Mouse (Mus musculus): Measurements from ENCODE around the gene Zfp710. TPM values are rescaled to one million over a fixed set of nuclear protein-coding genes. Genes with fewer than 3 reads are reported as not detected.

Zfp710 gene
- polyA plus RNA-seq, 2 experiments: 15.0 to 24.7 TPM

GRCm38 (mm10) chr7:80090191-80091003, 65.8 kb downstream of the Zfp710 start:
- H3K36me3 ChIP-seq (ENCODE audit: control insufficient read depth, insufficient read depth, low read length): peaks cover 87% of the 10 kb centered on the region
- DNase-seq (ENCODE audit: low spot score) (no peak), ATAC-seq (ENCODE audit: low FRiP score, low read depth) (no peak)
- TF ChIP-seq POLR2A (IDR thresholded peaks at IDR 0.05; ENCODE audit: borderline replicate concordance, extremely low read depth, insufficient read depth, insufficient read length): no peak
- H3K4me2 ChIP-seq (replicated peaks; ENCODE audit: low read depth, low read length, severe bottlenecking): no peak overlapping the region
- no peaks in the 10 kb centered on the region for H3K9me3 ChIP-seq (ENCODE audit: control insufficient read depth, low read length)
- 87% methylated on average over 18 of the region's 18 CpGs for WGBS
- no peak overlapping the region for H3K27ac ChIP-seq (replicated peaks; ENCODE audit: low read depth, low read length)
- H3K4me1 ChIP-seq (ENCODE audit: control insufficient read depth, insufficient read depth, low read length): no peaks in the 10 kb centered on the region
- H3K9ac ChIP-seq (ENCODE audit: low read depth, low read length, severe bottlenecking): no peak overlapping the region
- H3K27me3 ChIP-seq (ENCODE audit: control insufficient read depth, insufficient read depth, low read length): no peaks in the 10 kb centered on the region
- no peak overlapping the region for H3K4me3 ChIP-seq (replicated peaks; ENCODE audit: low read length)

GRCm38 (mm10) chr7:80091004-80091865, 66.6 kb downstream of the Zfp710 start:
- Histone ChIP-seq H3K27ac (replicated peaks; ENCODE audit: low read depth, low read length) (no peak overlapping the region), H3K9ac (ENCODE audit: low read depth, low read length, severe bottlenecking) (no peak overlapping the region), H3K4me1 (ENCODE audit: control insufficient read depth, insufficient read depth, low read length) (no peaks in the 10 kb centered on the region), H3K27me3 (ENCODE audit: control insufficient read depth, insufficient read depth, low read length) (no peaks in the 10 kb centered on the region), H3K4me3 (replicated peaks; ENCODE audit: low read length) (no peak overlapping the region), H3K9me3 (ENCODE audit: control insufficient read depth, low read length) (no peaks in the 10 kb centered on the region), H3K4me2 (replicated peaks; ENCODE audit: low read depth, low read length, severe bottlenecking) (no peak overlapping the region), H3K36me3 (ENCODE audit: control insufficient read depth, insufficient read depth, low read length) (peaks cover 90% of the 10 kb centered on the region)
- no peak for DNase-seq (ENCODE audit: low spot score)
- no peak for TF ChIP-seq POLR2A (IDR thresholded peaks at IDR 0.05; ENCODE audit: borderline replicate concordance, extremely low read depth, insufficient read depth, insufficient read length)
- WGBS: 62% methylated on average over 13 of the region's 13 CpGs
- ATAC-seq (ENCODE audit: low FRiP score, low read depth): no peak

DNA sequence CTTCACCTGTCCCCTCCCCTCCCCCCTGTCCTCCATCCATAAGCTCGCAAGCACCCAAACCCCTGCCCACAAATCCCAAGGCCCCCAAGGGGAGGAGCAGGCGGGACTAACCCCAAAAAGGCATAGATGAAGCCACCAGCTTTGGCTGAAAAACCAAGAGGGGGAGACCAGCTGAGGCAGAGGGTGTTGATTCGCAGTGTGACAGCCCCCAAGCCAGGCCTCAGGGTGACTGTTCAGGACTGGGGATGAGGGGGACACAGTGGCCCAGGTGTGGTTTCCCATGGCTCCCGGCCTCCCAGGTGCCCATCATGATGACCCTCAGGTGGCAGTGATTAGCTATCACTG, 67.2 kb downstream of the Zfp710 start:
- H3K27me3 ChIP-seq (ENCODE audit: control insufficient read depth, insufficient read depth, low read length): no peaks in the 10 kb centered on the region
- peaks cover 90% of the 10 kb centered on the region for H3K36me3 ChIP-seq (ENCODE audit: control insufficient read depth, insufficient read depth, low read length)
- ATAC-seq (ENCODE audit: low FRiP score, low read depth): no peak
- no peak for DNase-seq (ENCODE audit: low spot score)
- no peak overlapping the region for H3K4me2 ChIP-seq (replicated peaks; ENCODE audit: low read depth, low read length, severe bottlenecking)
- TF ChIP-seq POLR2A (IDR thresholded peaks at IDR 0.05; ENCODE audit: borderline replicate concordance, extremely low read depth, insufficient read depth, insufficient read length): no peak
- H3K9me3 ChIP-seq (ENCODE audit: control insufficient read depth, low read length): no peaks in the 10 kb centered on the region
- no peak overlapping the region for H3K4me3 ChIP-seq (replicated peaks; ENCODE audit: low read length)
- WGBS: 79% methylated on average over 4 of the region's 4 CpGs
- H3K27ac ChIP-seq (replicated peaks; ENCODE audit: low read depth, low read length): no peak overlapping the region
- H3K9ac ChIP-seq (ENCODE audit: low read depth, low read length, severe bottlenecking): no peak overlapping the region
- H3K4me1 ChIP-seq (ENCODE audit: control insufficient read depth, insufficient read depth, low read length): no peaks in the 10 kb centered on the region

- no peaks in the 10 kb centered on the region for H3K9me3 ChIP-seq (ENCODE audit: control insufficient read depth, low read length)
- H3K27me3 ChIP-seq (ENCODE audit: control insufficient read depth, insufficient read depth, low read length): no peaks in the 10 kb centered on the region
- no peak overlapping the region for H3K9ac ChIP-seq (ENCODE audit: low read depth, low read length, severe bottlenecking)
- H3K4me3 ChIP-seq (replicated peaks; ENCODE audit: low read length): no peak overlapping the region
- DNase-seq (ENCODE audit: low spot score) (peak; percentile 41), ATAC-seq (ENCODE audit: low FRiP score, low read depth) (no peak)
- no peak for TF ChIP-seq POLR2A (IDR thresholded peaks at IDR 0.05; ENCODE audit: borderline replicate concordance, extremely low read depth, insufficient read depth, insufficient read length)
- no peaks in the 10 kb centered on the region for H3K4me1 ChIP-seq (ENCODE audit: control insufficient read depth, insufficient read depth, low read length)
- no peak overlapping the region for H3K27ac ChIP-seq (replicated peaks; ENCODE audit: low read depth, low read length)
- peaks cover 90% of the 10 kb centered on the region for H3K36me3 ChIP-seq (ENCODE audit: control insufficient read depth, insufficient read depth, low read length)
- H3K4me2 ChIP-seq (replicated peaks; ENCODE audit: low read depth, low read length, severe bottlenecking): no peak overlapping the region
- 69% methylated on average over 9 of the region's 9 CpGs for WGBS
Measured at GRCm38 (mm10) chr7:80092351-80093046, 67.9 kb downstream of the Zfp710 start.

GRCm38 (mm10) chr7:80094481-80094880, 69.9 kb downstream of the Zfp710 start:
- Histone ChIP-seq H3K4me3 (replicated peaks; ENCODE audit: low read length) (no peak overlapping the region), H3K9ac (ENCODE audit: low read depth, low read length, severe bottlenecking) (no peak overlapping the region), H3K27ac (replicated peaks; ENCODE audit: low read depth, low read length) (no peak overlapping the region), H3K4me2 (replicated peaks; ENCODE audit: low read depth, low read length, severe bottlenecking) (no peak overlapping the region), H3K9me3 (ENCODE audit: control insufficient read depth, low read length) (no peaks in the 10 kb centered on the region), H3K4me1 (ENCODE audit: control insufficient read depth, insufficient read depth, low read length) (no peaks in the 10 kb centered on the region), H3K36me3 (ENCODE audit: control insufficient read depth, insufficient read depth, low read length) (peaks cover 93% of the 10 kb centered on the region), H3K27me3 (ENCODE audit: control insufficient read depth, insufficient read depth, low read length) (no peaks in the 10 kb centered on the region)
- no peak for TF ChIP-seq POLR2A (IDR thresholded peaks at IDR 0.05; ENCODE audit: borderline replicate concordance, extremely low read depth, insufficient read depth, insufficient read length)
- WGBS: 79% methylated on average over 5 of the region's 5 CpGs
- ATAC-seq (ENCODE audit: low FRiP score, low read depth) (no peak), DNase-seq (ENCODE audit: low spot score) (no peak)
